Mouse (Mus musculus) monocyte, adult 5-6 weeks (primary cell): ENCODE measurements around the gene Pou3f3. TPM values are rescaled to one million over a fixed set of nuclear protein-coding genes. Genes with fewer than 3 reads are reported as not detected.

Source experiments
- ATAC-seq: fragments of 153-309, 156-312 bp; replicated peaks from 2 replicates; pipeline ENCODE4 v1.8.0; 2017; ENCODE audit warnings: mild to moderate bottlenecking; ENCODE audit not compliant: low TSS enrichment, insufficient number of reproducible peaks, severe bottlenecking, poor library complexity, low FRiP score
- total RNA-seq: library from RNA; stranded (forward); fragments of 200-1000, 200-491, 200-594 nt; gene quantifications from 3 replicates; pipeline ENCODE4 v1.2.3, GENCODE M21; 2017

The Pou3f3 gene
- total RNA-seq, 1 experiment from 2014 or later = not detected

DNA sequence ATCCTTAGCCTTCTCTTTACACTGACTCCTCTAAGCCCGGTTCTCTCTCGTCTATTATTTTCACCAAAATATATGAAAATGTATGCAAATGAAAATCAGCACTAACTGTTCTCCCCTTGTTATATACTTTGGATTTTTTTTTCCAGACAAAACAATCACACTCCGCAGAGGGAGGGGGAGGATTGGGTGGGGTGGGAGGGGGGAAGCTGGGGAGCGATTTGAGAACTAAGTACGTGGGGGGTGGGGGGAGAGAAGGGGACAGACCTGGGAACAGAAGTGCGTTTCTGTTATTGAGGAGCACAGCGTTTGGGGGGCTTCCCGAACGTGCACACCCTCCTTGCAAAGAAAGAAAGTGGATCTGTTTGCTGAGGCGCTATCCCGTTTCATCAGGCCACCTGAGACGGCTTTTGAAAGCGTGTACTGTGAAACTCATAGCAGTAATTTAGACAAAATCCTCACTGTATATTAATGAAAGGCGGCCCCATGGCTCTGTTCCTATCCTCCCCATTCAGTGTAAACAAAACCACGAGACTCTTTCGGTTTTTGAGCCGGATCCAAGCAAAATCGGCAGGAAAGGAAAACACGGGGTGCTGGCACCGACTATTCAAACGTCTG lies 2.4 kb upstream of the Pou3f3 start:
- ATAC-seq = no peak

DNA sequence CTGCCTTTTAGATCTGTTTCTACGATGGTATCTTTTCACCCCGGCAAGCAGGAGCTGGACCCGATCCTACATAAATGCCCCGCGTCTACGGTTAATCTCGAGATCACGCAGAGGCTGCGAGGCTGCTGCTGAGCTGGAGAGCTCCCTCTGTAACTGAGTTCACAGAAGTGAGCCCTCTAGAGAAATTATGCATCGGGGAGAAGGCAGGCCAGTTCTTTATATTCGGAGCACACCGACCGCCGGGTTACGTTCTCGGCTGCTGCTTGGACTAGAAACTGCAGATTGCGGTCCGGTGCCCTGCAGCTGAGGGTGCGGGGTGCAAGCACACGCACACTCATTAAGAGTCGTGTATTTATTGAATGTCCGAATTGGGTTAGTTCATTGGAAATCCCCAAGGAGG lies 1.7 kb upstream of the Pou3f3 start:
- ATAC-seq = no peak

DNA sequence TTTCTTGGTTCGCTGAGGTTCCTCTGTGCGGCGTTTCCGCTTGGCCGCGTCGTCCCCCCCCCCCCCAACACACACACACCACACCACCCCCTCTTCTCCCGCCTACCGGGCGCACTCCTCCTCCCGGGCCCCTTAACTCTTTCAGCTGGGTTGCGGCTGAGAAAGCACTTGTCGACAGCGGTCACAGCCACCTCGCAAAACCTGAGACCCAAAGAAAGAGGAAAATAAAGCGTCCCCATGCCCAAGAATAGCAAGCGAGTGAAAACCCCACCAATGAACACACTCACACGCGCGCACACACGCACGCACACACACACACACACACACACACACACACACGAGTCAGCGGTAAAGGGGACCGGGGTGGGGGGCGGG lies 1.3 kb upstream of the Pou3f3 start:
- ATAC-seq = no peak

GRCm38 (mm10) chr1:42694665-42695577 lies 647 bp upstream of the Pou3f3 start:
- no peak for ATAC-seq

DNA sequence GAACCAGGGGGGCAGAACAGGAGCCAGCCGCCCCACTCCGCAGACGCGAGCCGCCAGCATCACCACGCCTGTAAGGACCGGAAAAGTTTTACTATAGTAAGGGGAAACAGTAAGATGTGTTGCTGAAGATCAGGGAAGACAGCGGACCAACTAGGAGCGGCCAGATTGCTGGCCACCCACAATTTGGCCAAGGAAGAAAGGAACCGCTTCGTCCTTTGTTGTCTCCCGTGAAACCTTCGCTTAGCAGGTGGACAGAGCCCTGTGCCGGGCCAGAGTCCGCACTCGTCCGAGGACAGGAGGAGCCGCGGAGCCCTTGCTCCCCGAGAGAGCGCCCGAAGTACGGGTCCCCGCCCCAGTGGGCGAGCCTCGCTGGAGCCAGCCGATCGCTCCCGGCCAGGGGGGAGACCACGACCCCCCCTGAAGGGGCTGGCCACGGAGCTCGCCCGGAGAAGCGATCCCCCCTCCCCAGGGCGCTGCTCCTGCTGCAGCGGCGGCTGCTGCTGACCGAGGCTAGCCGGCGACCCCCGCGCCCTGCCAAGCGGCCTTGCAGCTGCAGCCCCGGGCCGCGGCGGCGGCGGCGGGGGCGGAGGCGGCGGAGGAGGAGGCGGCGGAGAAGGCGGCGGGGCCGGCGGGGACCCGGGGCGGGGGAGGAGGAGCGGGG lies 933 bp downstream of the Pou3f3 start:
- no peak for ATAC-seq

- no peak for ATAC-seq
Observed at GRCm38 (mm10) chr1:42697321-42697755, 1.8 kb downstream of the Pou3f3 start.

- no peak for ATAC-seq
Observed at GRCm38 (mm10) chr1:42697756-42698583, 2.4 kb downstream of the Pou3f3 start.

DNA sequence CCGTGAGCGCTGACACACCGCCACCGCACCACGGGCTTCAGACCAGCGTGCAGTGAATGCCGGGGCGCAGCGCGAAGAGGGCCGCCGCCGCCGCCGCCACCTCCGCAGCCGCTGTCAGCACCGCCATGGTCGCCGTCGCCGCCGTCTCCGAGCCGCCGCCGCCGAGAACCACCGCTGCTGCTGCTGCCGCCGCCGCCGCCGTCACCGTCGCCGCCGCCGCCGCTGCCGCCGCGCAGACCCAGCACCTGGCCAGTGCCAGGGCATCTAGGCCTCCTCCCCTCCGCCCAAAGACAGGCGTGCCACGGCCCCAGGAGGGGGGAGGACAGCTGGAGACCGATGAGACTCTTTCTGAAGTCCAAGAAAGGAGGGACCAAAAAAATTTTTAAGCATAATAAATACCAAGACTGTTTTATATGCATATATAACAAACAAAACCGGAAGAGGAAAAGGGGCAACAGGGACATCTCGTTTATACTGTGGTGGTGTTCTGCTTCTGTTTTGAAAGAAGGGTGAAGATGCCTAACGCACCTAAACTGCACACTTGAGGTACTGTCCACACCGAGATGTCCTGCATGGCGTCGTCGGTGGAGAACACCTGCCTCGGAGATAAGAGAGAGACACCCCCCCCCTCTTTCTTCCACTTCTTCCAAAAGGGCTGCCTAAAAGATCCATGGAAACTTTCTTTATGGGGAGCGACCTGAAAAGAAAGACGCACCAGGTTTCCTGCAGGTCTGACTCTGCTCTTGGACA lies 3.2 kb downstream of the Pou3f3 start:
- no peak for ATAC-seq

- no peak for ATAC-seq
Observed at GRCm38 (mm10) chr1:42699471-42699871, 3.9 kb downstream of the Pou3f3 start.

- no peak for ATAC-seq
Observed at GRCm38 (mm10) chr1:42700171-42700570, 4.6 kb downstream of the Pou3f3 start.

DNA sequence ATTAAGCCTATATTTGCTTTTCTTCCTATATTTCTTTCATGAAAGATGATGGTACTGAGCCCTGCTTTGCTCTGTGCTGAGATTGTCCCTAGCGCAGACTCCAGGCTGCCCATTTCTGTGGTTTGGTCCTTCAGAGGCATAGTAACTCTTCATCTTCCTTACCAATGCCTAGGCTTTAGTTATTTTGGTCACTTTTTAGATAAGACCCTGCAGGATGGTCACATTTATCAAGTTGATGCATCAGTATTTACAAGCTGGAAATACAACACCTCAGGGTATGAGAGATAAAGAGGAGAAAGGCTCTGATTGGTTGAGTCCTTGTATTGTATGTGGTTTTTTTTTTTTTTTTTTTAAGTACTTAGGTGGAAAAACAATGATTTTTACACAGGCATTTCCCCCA lies 5.2 kb downstream of the Pou3f3 start:
- ATAC-seq = no peak

DNA sequence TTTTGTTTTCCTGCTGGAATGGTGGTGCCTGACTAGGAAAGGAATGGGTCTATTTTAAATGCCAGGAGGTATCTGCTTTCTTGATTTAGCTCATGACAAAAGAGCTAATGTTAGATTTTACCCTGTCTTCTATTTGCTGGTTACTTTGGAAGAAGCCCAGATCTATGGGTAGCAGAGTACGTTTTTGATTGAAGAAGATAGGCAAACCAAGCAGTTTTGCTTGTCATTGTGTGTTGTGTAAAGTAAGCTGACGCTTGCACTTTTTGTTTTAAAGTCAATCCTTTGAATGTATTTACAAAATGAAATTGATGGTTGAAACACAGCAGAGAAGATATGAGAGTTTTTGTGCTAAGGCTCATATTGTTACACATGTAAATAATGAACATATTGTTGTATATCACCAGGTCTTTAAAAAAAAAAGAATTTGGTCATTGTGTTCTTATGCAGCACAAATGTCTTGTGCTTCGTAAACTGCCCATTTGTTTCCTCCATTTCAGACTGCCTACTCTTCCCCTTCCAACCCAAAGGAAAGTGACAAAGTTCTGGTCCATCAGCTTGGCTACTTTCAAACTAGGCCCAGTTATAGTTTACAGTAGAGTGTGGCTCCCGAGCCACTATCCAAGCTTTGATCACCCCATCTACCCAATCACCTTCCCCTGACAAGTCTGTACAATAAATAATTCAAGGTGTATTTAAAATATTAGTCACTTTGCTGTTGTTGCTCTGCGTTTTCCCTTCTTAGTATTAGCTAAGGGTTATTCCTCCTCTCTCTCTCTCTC lies 6.5 kb downstream of the Pou3f3 start:
- no peak for ATAC-seq

DNA sequence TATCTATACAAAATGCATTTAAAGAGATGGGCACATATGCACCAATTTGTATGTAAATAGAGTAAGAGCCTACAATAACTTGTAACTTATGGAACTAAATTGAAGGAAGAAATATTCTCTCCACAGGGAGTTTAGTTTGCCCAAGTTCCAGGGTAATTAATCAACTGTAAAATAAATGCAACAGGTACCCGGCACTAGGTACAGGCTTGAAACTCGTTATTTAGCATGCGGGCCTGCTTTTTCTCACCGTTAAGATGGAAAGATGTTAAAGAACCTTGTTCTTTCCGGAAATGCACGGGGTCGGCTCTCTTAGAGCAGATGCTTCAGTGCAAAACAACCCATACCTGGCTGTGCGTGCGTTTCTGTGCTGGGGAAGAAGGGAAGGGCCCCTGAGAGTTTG lies 7.4 kb downstream of the Pou3f3 start:
- ATAC-seq = no peak

- no peak for ATAC-seq
Observed at GRCm38 (mm10) chr1:42703424-42703823, 7.9 kb downstream of the Pou3f3 start.

- ATAC-seq = no peak
Observed at GRCm38 (mm10) chr1:42703851-42704613, 8.5 kb downstream of the Pou3f3 start.

- no peak for ATAC-seq
Observed at GRCm38 (mm10) chr1:42704981-42705810, 9.6 kb downstream of the Pou3f3 start.
